Mouse (Mus musculus) v-Abl transformed pro-B cells (cell line): Measurements from ENCODE around the gene Shroom4.

Source experiments
- in situ Hi-C, 2 experiments: fragments of 400-800 bp; cut with MboI; formaldehyde crosslinking; loops; one replicate each; pipeline ENCODE4 v1.15.1; 2025; ENCODE audit not compliant: unreplicated experiment in 2 of 2

The Shroom4 gene

DNA sequence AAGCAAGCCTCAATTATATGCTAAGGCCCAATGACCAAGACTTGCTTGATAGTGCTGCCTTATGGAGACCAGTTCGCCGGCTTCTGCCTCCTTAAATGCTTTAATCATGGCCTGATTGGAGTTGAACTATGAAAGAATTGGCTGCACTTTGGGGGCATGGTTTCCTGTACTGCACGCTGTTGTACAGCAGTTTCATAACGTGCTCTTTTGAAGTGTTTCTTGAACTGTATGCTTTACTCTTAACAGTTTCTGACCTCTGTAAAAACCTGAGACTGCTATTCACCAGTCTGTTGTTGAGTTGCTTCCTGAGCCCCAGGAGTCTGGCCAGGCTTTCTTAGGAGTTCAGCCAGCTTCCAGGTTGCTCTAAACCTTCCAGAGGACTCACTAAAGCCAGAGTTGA lies 90.8 kb downstream of the Shroom4 start:
- in situ Hi-C loops: no loop called here

GRCm38 (mm10) chrX:6495456-6495855 lies 95.8 kb downstream of the Shroom4 start:
- in situ Hi-C loops: no loop called here

GRCm38 (mm10) chrX:6496374-6496773 lies 96.7 kb downstream of the Shroom4 start:
- in situ Hi-C loops: no loop called here

GRCm38 (mm10) chrX:6501850-6502249 lies 102.2 kb downstream of the Shroom4 start:
- in situ Hi-C loops: no loop called here

DNA sequence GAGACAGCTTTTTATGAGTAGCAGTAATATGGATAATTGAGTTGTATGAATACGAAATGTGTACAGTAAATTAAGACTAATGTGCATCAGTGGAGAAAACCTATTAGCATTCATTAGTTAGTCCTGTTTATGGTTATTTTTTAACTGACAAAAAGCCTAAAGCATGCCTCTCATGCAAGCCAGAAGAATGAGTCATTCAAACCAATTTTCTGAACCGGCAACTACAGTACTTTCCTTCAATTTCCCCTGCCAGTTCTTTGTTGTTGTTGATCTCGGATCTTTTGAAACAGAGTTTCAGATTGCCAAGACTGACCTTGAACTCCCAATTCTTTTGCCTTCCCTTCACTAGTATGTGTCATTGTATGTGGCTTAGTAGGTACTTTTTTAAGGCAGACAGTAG lies 117.6 kb downstream of the Shroom4 start:
- in situ Hi-C loops: no loop called here

- in situ Hi-C loops: no loop called here
These were observed 118.8 kb downstream of the Shroom4 start for GRCm38 (mm10) chrX:6518421-6518820.

GRCm38 (mm10) chrX:6522935-6523334 lies 123.3 kb downstream of the Shroom4 start:
- in situ Hi-C loops: no loop called here

DNA sequence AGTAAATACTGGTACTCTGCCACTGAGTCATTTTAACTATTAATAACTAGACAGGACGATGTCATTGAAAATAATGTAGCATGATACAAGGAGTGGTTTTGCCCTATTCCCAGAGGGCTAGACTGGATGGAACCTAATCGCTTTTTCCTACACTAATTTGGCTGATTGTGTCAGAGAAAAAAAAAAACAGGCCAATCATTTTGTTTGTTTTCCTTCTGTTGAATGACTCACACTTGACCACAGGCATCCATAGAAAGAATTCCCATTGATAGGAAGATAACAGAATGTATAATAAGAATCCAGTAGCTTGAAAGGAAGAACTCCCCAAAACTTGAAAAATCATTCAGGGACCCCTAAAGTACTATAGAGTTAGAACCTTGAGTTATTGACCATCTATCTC lies 137.0 kb downstream of the Shroom4 start:
- in situ Hi-C loops: no loop called here

DNA sequence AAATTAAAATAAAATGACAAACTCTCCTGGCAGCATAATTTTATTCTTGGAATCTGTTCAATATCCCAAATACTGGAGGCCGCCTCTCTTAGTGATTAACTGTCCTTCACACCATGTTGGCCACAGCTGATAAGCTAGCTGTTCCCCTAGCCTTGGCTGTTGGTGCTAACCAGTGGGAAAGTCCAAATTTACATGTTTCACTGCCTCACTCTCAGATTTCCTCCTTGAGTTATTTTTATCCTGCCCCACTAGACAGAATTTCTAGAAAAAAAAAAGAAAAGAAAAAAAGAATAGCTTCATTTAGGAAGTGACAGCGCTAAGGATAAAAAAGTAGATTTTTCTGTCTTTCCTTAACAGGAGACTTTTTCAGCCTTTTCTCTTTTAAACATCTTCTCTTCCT lies 138.0 kb downstream of the Shroom4 start:
- in situ Hi-C loops: no loop called here

- in situ Hi-C loops: no loop called here
These were observed 165.4 kb downstream of the Shroom4 start for GRCm38 (mm10) chrX:6565066-6565465.

GRCm38 (mm10) chrX:6574511-6574910 lies 174.9 kb downstream of the Shroom4 start:
- in situ Hi-C loops: no loop called here

GRCm38 (mm10) chrX:6577001-6577400 lies 177.3 kb downstream of the Shroom4 start:
- in situ Hi-C loops: no loop called here

GRCm38 (mm10) chrX:6580671-6581070 lies 181.0 kb downstream of the Shroom4 start:
- in situ Hi-C loops: no loop called here

- in situ Hi-C loops: no loop called here
These were observed 181.5 kb downstream of the Shroom4 start for GRCm38 (mm10) chrX:6581181-6581580.

GRCm38 (mm10) chrX:6582646-6583045 lies 183.0 kb downstream of the Shroom4 start:
- in situ Hi-C loops: no loop called here

- in situ Hi-C loops: no loop called here
These were observed 194.5 kb downstream of the Shroom4 start for GRCm38 (mm10) chrX:6594183-6594582.

DNA sequence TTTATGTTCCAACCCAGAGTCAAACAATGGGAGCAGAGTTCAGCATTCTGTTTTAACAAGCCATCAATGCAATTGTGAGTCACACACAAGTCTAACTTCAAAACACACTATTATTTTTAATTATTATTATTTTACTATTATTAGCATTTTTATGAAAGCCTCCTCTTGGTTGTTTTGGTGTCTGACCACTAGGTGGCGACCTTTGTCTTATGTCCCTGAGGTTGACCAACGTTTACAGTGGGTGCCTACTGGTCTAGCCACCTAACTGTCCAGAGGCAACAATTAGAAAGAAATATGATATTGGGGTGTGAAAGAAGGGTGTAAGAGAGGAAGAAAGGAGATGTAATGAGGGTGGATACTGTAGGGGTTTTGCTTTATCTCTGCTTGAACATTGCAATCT lies 254.4 kb downstream of the Shroom4 start:
- in situ Hi-C loops: loop anchor here (10.0 kb wide), 1 partner anchor 671 kb away; no protein-coding TSS in a partner anchor

- in situ Hi-C loops: loop anchor here (10.0 kb wide), 1 partner anchor 666 kb away; no protein-coding TSS in a partner anchor
These were observed 259.2 kb downstream of the Shroom4 start for GRCm38 (mm10) chrX:6658820-6659324.
